Comparison of ENCODE assay signal across 8 mouse cellular contexts in genomic region chr5:134491712-134492417, GRCm38 (mm10). TPM values are rescaled to one million over a fixed set of nuclear protein-coding genes. Genes with fewer than 3 reads are reported as not detected.
DNase-seq lines count a peak whose midpoint lies in the region; ATAC-seq lines count a peak whose summit lies in the region.

No protein-coding gene starts in this region.

- WGBS in hindbrain, embryonic 16.5 days: 23% methylated on average over 17 of the region's 18 CpGs

- H3K9ac ChIP-seq in hindbrain, embryonic 16.5 days (ENCODE audit: low read depth, low read length): no peak overlapping the region

- peak; percentile 76 for DNase-seq in WW6 (ENCODE audit: low read depth, low spot score)
- peak; percentile 77 to 79 for DNase-seq in cerebellum, postnatal 36 days
- peak; percentile 77 for DNase-seq in gastrocnemius, adult 18-20 months (ENCODE audit: low spot score)
- peak; percentile 77 for DNase-seq in left cerebral cortex, adult 11 months (ENCODE audit: low spot score)
- DNase-seq in right cerebral cortex, postnatal 14 days: peak; percentile 89
- peak; percentile 80 for DNase-seq in urinary bladder, postnatal 25 days (ENCODE audit: low spot score)

- peaks cover 45% of the 10 kb centered on the region for H3K36me3 ChIP-seq in hindbrain, embryonic 16.5 days (ENCODE audit: control insufficient read depth, insufficient read depth, low read length)

- no peaks in the 10 kb centered on the region for H3K9me3 ChIP-seq in hindbrain, embryonic 16.5 days (ENCODE audit: control insufficient read depth, low read length)

- H3K27me3 ChIP-seq in hindbrain, embryonic 16.5 days (replicated peaks; ENCODE audit: control insufficient read depth, insufficient read depth, low read length): no peaks in the 10 kb centered on the region

- no peak overlapping the region for H3K27ac ChIP-seq in hindbrain, embryonic 16.5 days (ENCODE audit: low read depth, low read length)

- peak; percentile 46; the same call in 1 of the 2 replicates for ATAC-seq in hindbrain, embryonic 16.5 days
- peak; percentile 77 for ATAC-seq in megakaryocyte, adult 5-6 weeks (ENCODE audit: poor library complexity, severe bottlenecking)

- H3K4me1 ChIP-seq in hindbrain, embryonic 16.5 days (ENCODE audit: control insufficient read depth, insufficient read depth, low read depth, low read length): no peaks in the 10 kb centered on the region

- H3K4me2 ChIP-seq in hindbrain, embryonic 16.5 days (ENCODE audit: low read length): no peak overlapping the region

- H3K4me3 ChIP-seq in hindbrain, embryonic 16.5 days (ENCODE audit: low read length): no peak overlapping the region

RNA-seq across cellular contexts. Expression of gene Gtf2ird1, which starts 35.3 kb away (rescaled TPM):
- total RNA-seq in gastrocnemius, adult 18-20 months (2021): 10 to 100 TPM; 10.9 to 19.9 TPM
- 49.3 and 67.3 TPM in 2 replicates for polyA plus RNA-seq in hindbrain, embryonic 16.5 days (2015; fragmentation: Nextera tagmentation; extraction: Ambion mirVana)
- total RNA-seq in megakaryocyte, adult 5-6 weeks (2015): 4.9 and 5.7 TPM in 2 replicates
- 4.4 and 8.7 TPM in 2 replicates for total RNA-seq in megakaryocyte, adult 5-6 weeks (2017)
